Mouse (Mus musculus): ENCODE measurements around the gene Csta1. TPM values are rescaled to one million over a fixed set of nuclear protein-coding genes. Genes with fewer than 3 reads are reported as not detected.
"Not testable (repeated sequence)": the region's sequence is repeated elsewhere in the genome, so short reads cannot be mapped to it uniquely, and the experiment has no call there.

Gene Csta1
- not detected for polyA plus RNA-seq (2012; fragmentation: generic; extraction: Trizol)

GRCm38 (mm10) chr16:36131141-36131540 lies at the start of gene Csta1:
TSS of gene Csta1 (minus strand) at chr16:36131241.
- no peak within 1 kb of the TSS for H3K4me3 ChIP-seq
- H3K4me2 ChIP-seq (ENCODE audit: low read depth) = no peak within 1 kb of the TSS
- no peaks in the 10 kb centered on the region for H3K79me2 ChIP-seq (ENCODE audit: control insufficient read depth, insufficient read depth)
- H3ac ChIP-seq (ENCODE audit: control insufficient read depth, insufficient read length) = no peak within 1 kb of the TSS
- H3K27me3 ChIP-seq (ENCODE audit: control insufficient read depth, insufficient read depth, insufficient read length) = no peaks in the 10 kb centered on the region
- no peaks in the 10 kb centered on the region for H3K36me3 ChIP-seq (ENCODE audit: control insufficient read depth, insufficient read depth)
- TF ChIP-seq MYOG (IDR thresholded peaks at IDR 0.05; ENCODE audit: control insufficient read depth in 1 of 3, insufficient read depth in 1 of 3, insufficient read length in 2 of 3, low read depth in 2 of 3) (no peak), MAX (IDR thresholded peaks at IDR 0.05; ENCODE audit: low read depth) (no peak), E2F4 (IDR thresholded peaks at IDR 0.05; ENCODE audit: insufficient read depth) (no peak)

GRCm38 (mm10) chr16:36179910-36180309 lies 48.9 kb upstream of the Csta1 start:
- no peaks in the 10 kb centered on the region for H3K36me3 ChIP-seq (ENCODE audit: control insufficient read depth, insufficient read depth)
- H3K4me2 ChIP-seq (ENCODE audit: low read depth) = no peak overlapping the region
- H3K27me3 ChIP-seq (ENCODE audit: control insufficient read depth, insufficient read depth, insufficient read length) = no peaks in the 10 kb centered on the region
- H3K79me2 ChIP-seq (ENCODE audit: control insufficient read depth, insufficient read depth) = no peaks in the 10 kb centered on the region
- no peak overlapping the region for H3ac ChIP-seq (ENCODE audit: control insufficient read depth, insufficient read length)
- TF ChIP-seq TCF3 (IDR thresholded peaks at IDR 0.05; ENCODE audit: insufficient read length, low read depth) (no peak), MAX (IDR thresholded peaks at IDR 0.05; ENCODE audit: low read depth) (no peak), SRF (IDR thresholded peaks at IDR 0.05; ENCODE audit: control insufficient read depth, insufficient read length, low read depth) (no peak), TCF12 (IDR thresholded peaks at IDR 0.05; ENCODE audit: insufficient read depth, poor library complexity, severe bottlenecking) (no peak), USF1 (IDR thresholded peaks at IDR 0.05; ENCODE audit: low read depth) (no peak), MYOG (IDR thresholded peaks at IDR 0.05; ENCODE audit: control insufficient read depth in 1 of 3, insufficient read depth in 1 of 3, insufficient read length in 2 of 3, low read depth in 2 of 3) (no peak), E2F4 (IDR thresholded peaks at IDR 0.05; ENCODE audit: insufficient read depth) (no peak), CEBPB (IDR thresholded peaks at IDR 0.05; ENCODE audit: insufficient read depth, poor library complexity, severe bottlenecking) (no peak)
- H3K4me3 ChIP-seq = no peak overlapping the region

GRCm38 (mm10) chr16:36176108-36176507 lies 45.1 kb upstream of the Csta1 start:
- Histone ChIP-seq H3K4me3 (no peak overlapping the region), H3K36me3 (ENCODE audit: control insufficient read depth, insufficient read depth) (no peaks in the 10 kb centered on the region), H3K4me2 (ENCODE audit: low read depth) (no peak overlapping the region), H3K27me3 (ENCODE audit: control insufficient read depth, insufficient read depth, insufficient read length) (no peaks in the 10 kb centered on the region), H3K79me2 (ENCODE audit: control insufficient read depth, insufficient read depth) (no peaks in the 10 kb centered on the region), H3ac (ENCODE audit: control insufficient read depth, insufficient read length) (no peak overlapping the region)
- TF ChIP-seq MYOD1 (IDR thresholded peaks at IDR 0.05; ENCODE audit: control insufficient read depth in 1 of 3, insufficient read length in 2 of 3, low read depth in 2 of 3) (no peak), POLR2A (IDR thresholded peaks at IDR 0.05; ENCODE audit: insufficient read length, low read depth) (no peak), SRF (IDR thresholded peaks at IDR 0.05; ENCODE audit: control insufficient read depth, insufficient read length, low read depth) (no peak), E2F4 (IDR thresholded peaks at IDR 0.05; ENCODE audit: insufficient read depth) (no peak), POLR2AphosphoS2 (IDR thresholded peaks at IDR 0.05; ENCODE audit: insufficient read length, low read depth) (no peak)

- H3K4me3 ChIP-seq; H3K36me3 ChIP-seq (ENCODE audit: control insufficient read depth, insufficient read depth); H3ac ChIP-seq (ENCODE audit: control insufficient read depth, insufficient read length); H3K27me3 ChIP-seq (ENCODE audit: control insufficient read depth, insufficient read depth, insufficient read length); H3K79me2 ChIP-seq (ENCODE audit: control insufficient read depth, insufficient read depth); H3K4me2 ChIP-seq (ENCODE audit: low read depth): not testable (repeated sequence)
These were observed 36.8 kb upstream of the Csta1 start for GRCm38 (mm10) chr16:36167841-36168240.

- Histone ChIP-seq H3K27me3 (ENCODE audit: control insufficient read depth, insufficient read depth, insufficient read length) (no peaks in the 10 kb centered on the region), H3K79me2 (ENCODE audit: control insufficient read depth, insufficient read depth) (no peaks in the 10 kb centered on the region)
These were observed 25.4 kb upstream of the Csta1 start, which contains the start of gene Stfa2l1 for GRCm38 (mm10) chr16:36156402-36156975. TSS of gene Stfa2l1 (plus strand) at chr16:36156811.

More at GRCm38 (mm10) chr16:36156402-36156975, 25.4 kb upstream of the Csta1 start, which contains the start of gene Stfa2l1:
- H3K4me3 ChIP-seq = no peak within 1 kb of the TSS
- no peak within 1 kb of the TSS for H3ac ChIP-seq (ENCODE audit: control insufficient read depth, insufficient read length)
- H3K4me2 ChIP-seq (ENCODE audit: low read depth) = no peak within 1 kb of the TSS
- no peaks in the 10 kb centered on the region for H3K36me3 ChIP-seq (ENCODE audit: control insufficient read depth, insufficient read depth)
- TF ChIP-seq POLR2A (IDR thresholded peaks at IDR 0.05; ENCODE audit: insufficient read length, low read depth) = no peak
- TF ChIP-seq E2F4 (IDR thresholded peaks at IDR 0.05; ENCODE audit: insufficient read depth) = no peak
- no peak for TF ChIP-seq MYOD1 (IDR thresholded peaks at IDR 0.05; ENCODE audit: control insufficient read depth in 1 of 3, insufficient read length in 2 of 3, low read depth in 2 of 3)
- TF ChIP-seq MAX (IDR thresholded peaks at IDR 0.05; ENCODE audit: low read depth) = no peak
- no peak for TF ChIP-seq MYOG (IDR thresholded peaks at IDR 0.05; ENCODE audit: control insufficient read depth in 1 of 3, insufficient read depth in 1 of 3, insufficient read length in 2 of 3, low read depth in 2 of 3)
- no peak for TF ChIP-seq USF1 (IDR thresholded peaks at IDR 0.05; ENCODE audit: low read depth)
- no peak for TF ChIP-seq SRF (IDR thresholded peaks at IDR 0.05; ENCODE audit: control insufficient read depth, insufficient read length, low read depth)
- no peak for TF ChIP-seq TCF12 (IDR thresholded peaks at IDR 0.05; ENCODE audit: insufficient read depth, poor library complexity, severe bottlenecking)
- no peak for TF ChIP-seq CEBPB (IDR thresholded peaks at IDR 0.05; ENCODE audit: insufficient read depth, poor library complexity, severe bottlenecking)
- TF ChIP-seq TCF3 (IDR thresholded peaks at IDR 0.05; ENCODE audit: insufficient read length, low read depth) = no peak
- no peak for TF ChIP-seq POLR2AphosphoS2 (IDR thresholded peaks at IDR 0.05; ENCODE audit: insufficient read length, low read depth)
- TF ChIP-seq REST (IDR thresholded peaks at IDR 0.05; ENCODE audit: insufficient read depth, insufficient read length) = no peak
